Mouse (Mus musculus) cerebellum, adult 11 months (tissue): ENCODE results near the gene Slc16a2.
"Not testable (repeated sequence)": the region's sequence is repeated elsewhere in the genome, so short reads cannot be mapped to it uniquely, and the experiment has no call there.

ENCODE experiments used
- DNase-seq: peaks from one replicate; pipeline ENCODE4 v3.0.0; 2022

Gene Slc16a2

GRCm38 (mm10) chrX:103733091-103733490 lies 88.7 kb downstream of the Slc16a2 start:
- no peak for DNase-seq

DNA sequence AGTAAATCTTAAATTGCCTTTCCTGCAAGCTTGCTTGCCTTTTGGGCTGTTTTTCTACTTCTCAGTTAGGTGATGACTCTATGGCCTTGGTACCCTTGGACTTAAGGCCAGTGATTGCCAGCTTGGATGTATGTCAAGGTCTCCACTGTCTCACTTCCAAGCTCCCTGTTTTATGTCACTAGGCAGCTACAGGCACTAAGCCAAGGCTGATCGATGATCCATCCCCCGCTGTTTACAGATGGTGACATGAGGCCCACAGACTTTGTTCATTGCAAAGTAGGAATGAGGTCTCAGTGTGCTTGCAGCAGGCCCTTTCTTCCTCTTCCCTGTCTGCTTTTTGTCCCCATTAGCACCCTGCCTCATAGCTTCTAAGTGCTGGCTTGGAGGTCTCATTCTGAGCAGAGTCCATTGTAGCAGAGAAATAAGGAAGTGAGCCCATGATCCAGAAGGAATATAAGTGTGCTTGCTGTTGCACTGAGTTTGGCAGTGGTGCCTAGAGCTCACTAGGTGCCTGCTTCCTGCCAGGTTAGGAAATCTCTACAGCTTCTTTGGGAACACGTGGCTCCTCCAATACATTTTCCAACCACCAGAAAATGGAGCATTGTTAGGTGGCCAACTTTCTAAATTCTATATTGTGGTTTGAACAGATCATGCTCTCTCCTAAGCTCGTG lies 89.6 kb downstream of the Slc16a2 start:
- DNase-seq: no peak

DNA sequence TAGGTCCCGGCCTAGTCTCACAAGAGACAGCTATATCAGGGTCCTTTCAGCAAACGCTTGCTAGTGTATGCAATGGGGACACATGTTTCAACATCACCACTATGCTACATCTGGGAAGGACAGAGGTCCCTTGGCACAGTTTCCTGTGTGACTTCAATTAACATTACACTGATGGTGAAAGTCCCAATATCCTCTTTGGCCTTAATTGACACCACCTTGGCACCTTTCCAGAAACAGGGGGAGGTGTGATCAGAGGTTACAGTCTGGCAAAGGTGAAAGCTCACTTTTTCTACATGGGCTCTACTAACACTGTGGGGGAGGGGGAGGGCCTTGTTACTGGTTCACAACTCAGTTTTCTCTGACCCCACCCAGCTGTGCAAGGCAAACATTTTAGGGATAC lies 99.3 kb downstream of the Slc16a2 start:
- DNase-seq: no peak

- DNase-seq: no peak
These were observed 102.1 kb downstream of the Slc16a2 start for GRCm38 (mm10) chrX:103719618-103720185.

- DNase-seq: no peak
These were observed 108.9 kb downstream of the Slc16a2 start for GRCm38 (mm10) chrX:103712922-103713321.

GRCm38 (mm10) chrX:103709671-103710070 lies 112.1 kb downstream of the Slc16a2 start:
- DNase-seq: no peak

DNA sequence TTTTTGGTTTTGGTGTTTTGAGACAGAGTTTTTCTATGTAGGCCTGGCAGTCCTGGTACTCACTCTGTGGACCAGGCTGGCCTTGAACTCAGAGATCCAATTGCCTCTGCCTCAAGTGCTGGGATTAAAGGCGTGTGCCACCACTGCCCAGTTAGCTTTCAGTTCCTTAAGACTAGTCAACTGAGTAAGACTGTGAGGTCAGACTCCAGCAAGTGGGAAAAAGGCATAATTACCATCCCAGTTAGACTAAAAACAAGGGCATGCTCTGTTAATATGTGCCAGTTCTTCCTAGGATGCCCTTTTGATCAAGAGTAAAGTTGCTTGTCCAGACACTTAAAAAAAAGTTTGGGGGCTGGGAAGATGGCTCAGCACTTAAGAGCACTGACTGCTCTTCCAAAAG lies 113.2 kb downstream of the Slc16a2 start:
- no peak for DNase-seq

DNA sequence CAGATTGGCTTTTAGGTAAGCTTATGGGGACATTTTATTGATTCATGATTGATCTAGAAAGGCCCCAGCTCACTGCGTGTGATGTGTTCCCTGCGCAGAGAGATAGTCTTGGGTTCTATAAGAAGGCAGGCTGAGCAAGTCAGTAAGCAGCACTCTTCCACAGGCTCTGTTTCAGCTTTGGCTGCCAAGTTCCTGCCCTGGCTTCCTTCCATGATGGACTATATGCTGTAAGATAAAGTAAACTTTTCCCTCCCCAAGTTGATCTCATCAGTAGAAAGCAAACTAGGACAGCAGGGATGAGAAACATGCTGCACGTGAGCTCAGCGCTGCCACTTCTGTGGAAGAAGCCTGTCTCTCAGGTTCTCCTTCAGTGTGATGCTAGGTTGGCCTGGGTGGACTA lies 117.2 kb downstream of the Slc16a2 start:
- DNase-seq: no peak

GRCm38 (mm10) chrX:103704024-103704423 lies 117.8 kb downstream of the Slc16a2 start:
- no peak for DNase-seq

- DNase-seq: no peak
These were observed 124.0 kb downstream of the Slc16a2 start for GRCm38 (mm10) chrX:103697796-103698195.

GRCm38 (mm10) chrX:103696081-103696519 lies 125.7 kb downstream of the Slc16a2 start:
- DNase-seq: no peak

- peak; percentile 34 for DNase-seq
These were observed 126.4 kb downstream of the Slc16a2 start for GRCm38 (mm10) chrX:103695165-103695996.

DNA sequence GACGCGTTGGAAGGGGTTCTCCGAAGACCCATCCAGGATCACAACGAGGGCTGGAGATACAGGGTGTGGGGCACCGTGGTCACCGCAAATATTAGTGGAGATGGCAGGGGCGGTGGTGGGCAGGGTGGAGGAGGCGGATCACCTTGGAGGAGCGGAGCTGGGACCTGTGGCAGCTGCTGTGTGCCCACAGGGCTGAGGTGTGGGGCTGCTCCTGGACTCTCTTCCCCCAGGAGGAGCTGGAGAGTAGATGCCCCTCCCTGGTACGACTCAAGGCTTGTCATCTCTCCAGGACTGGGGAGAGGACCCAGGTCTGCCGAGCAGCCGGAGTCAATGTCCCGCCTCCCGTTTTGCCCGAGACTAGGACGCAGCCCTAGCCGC lies 127.0 kb downstream of the Slc16a2 start:
- DNase-seq: peak; percentile 6

- no peak for DNase-seq
These were observed 127.4 kb downstream of the Slc16a2 start for GRCm38 (mm10) chrX:103694381-103694780.

DNA sequence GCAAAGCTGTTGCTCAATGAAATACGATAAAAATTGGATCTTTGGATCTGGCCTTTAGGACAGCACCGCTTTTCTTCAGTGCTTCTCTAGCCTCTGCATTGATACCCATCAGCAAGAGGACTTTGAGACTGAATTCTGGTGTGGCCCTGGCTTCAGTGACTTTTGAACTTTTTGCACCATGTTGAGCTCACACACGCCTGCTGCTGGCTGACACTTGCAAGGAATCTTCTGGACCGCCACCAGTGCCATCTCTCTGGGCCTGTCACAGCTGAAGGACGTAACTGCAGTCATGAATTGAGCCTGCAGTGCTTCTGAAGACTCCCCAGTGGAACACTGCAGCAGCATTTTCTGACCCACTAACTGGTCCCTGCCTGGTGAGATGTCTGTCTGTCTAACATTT lies 128.9 kb downstream of the Slc16a2 start:
- DNase-seq: no peak

GRCm38 (mm10) chrX:103688551-103688950 lies 133.2 kb downstream of the Slc16a2 start:
- peak; percentile 10 for DNase-seq

DNA sequence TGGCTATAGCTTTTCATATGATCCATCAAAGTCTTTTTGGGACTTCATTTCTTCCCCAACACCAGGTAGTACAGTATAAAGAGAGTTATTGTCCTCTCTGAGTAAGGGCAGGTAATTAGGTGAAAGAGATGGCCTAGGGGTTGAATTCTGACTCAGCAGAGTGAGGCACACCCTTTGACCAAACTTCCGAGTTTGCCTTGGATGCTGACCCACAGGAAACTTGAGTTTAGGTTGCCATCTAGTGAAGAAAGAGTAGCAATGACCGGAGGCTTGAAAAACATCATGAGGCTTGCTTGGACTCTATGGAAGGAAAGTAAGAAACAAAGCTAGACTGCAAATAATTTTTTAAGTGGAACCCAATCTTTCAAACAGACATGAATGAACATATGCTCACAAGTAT lies 147.1 kb downstream of the Slc16a2 start:
- DNase-seq: no peak

DNA sequence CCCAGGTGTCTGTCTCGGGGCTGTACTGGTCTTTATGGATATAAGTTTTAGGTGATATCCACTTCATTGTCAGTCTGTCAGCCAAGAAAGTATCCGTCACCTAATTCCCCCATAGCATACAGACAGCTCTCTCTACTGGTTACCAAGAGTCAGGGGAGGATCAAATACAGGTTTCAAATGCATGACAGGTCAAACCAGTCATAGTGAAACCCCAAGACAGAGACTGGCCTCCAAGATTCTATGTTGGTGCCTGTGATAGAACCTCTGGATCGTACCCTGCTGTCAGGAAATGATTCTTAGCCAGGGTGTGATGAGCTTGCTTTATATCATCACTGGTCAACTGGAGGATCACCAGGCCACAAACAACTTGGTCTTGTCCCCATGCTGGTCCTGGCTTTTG lies 148.0 kb downstream of the Slc16a2 start:
- no peak for DNase-seq

GRCm38 (mm10) chrX:103670245-103670644 lies 151.5 kb downstream of the Slc16a2 start:
- no peak for DNase-seq

DNA sequence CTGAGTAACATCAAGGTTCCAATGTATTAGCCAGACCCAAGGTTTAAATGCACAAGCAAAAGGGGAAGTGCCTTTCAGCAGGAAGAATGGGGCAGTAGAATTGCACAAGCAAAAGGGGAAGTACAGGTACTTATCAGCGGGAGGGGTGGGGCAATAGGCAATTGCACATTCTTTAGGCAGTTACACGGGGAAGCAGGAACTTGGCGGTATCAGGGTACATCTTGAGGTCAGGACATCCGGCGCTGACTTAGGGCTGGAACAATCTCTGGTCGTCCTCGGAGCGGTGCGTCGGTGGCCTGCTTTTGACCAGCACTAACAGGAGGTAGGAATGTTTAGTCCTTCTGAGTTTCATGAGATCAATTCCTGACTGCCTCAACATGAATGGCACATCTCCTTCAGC lies 157.3 kb downstream of the Slc16a2 start:
- not testable (repeated sequence) for DNase-seq

- no peak for DNase-seq
These were observed 162.8 kb downstream of the Slc16a2 start for GRCm38 (mm10) chrX:103658985-103659384.

GRCm38 (mm10) chrX:103653021-103653420 lies 168.8 kb downstream of the Slc16a2 start:
- no peak for DNase-seq

DNA sequence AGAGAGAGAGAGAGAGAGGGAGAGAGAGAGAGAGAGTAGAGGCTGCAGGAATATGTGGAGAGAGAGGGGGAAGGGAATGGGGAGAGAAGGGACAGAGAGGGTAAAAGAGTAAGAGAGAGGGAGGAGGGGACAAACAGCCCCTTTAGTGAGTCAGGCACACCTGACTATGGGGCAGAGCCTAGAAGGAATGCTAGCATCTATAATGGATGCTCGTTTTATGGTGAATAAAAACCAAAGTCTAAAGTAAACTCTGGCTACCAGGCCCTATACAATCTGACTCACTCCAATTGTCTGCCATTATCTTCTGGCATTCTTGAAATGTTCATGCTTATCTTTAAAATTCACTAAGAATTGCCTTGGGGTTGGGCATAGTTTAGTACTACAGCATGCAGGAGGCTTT lies 169.7 kb downstream of the Slc16a2 start:
- no peak for DNase-seq
